Mouse (Mus musculus) adrenal gland, postnatal 36 days (tissue): ENCODE measurements at regions not wholly inside any gene's neighbourhood (a gene's known extent, or its start where the extent isn't known, plus 50 kb on each side); places are given as distances from the start of the nearest gene placed in this dataset.

ENCODE experiments used
- DNase-seq, 2 experiments: peaks; one replicate each; pipeline ENCODE4 v3.0.0; 2021; ENCODE audit warnings: mixed read lengths in 1 of 2

GRCm38 (mm10) chr17:62546286-62546685 lies 334.8 kb downstream of the Efna5 start:
- DNase-seq, result no peak

- no peak for DNase-seq
Observed at GRCm38 (mm10) chr17:62545330-62545729, 335.8 kb downstream of the Efna5 start.

GRCm38 (mm10) chr17:62543056-62543975 lies 337.8 kb downstream of the Efna5 start:
- no peak for DNase-seq

GRCm38 (mm10) chr17:62529911-62530310 lies 351.2 kb downstream of the Efna5 start:
- no peak for DNase-seq

GRCm38 (mm10) chr17:62527556-62527955 lies 353.6 kb downstream of the Efna5 start:
- no peak for DNase-seq

GRCm38 (mm10) chr17:62513635-62514034 lies 367.5 kb downstream of the Efna5 start:
- DNase-seq, result no peak

- DNase-seq, result no peak
Observed at GRCm38 (mm10) chr17:62510184-62510583, 370.9 kb downstream of the Efna5 start.

GRCm38 (mm10) chr17:62507766-62508485 lies 373.2 kb downstream of the Efna5 start:
- no peak for DNase-seq

GRCm38 (mm10) chr17:62504691-62505090 lies 376.4 kb downstream of the Efna5 start:
- DNase-seq, result peak; percentile 21 to 32

GRCm38 (mm10) chr17:62470739-62471138 lies 410.4 kb downstream of the Efna5 start:
- no peak for DNase-seq

- DNase-seq, result no peak
Observed at GRCm38 (mm10) chr17:62469367-62469766, 411.8 kb downstream of the Efna5 start.

- DNase-seq, result no peak
Observed at GRCm38 (mm10) chr17:62468859-62469258, 412.3 kb downstream of the Efna5 start.

- DNase-seq, result no peak
Observed at GRCm38 (mm10) chr17:62467072-62467471, 414.0 kb downstream of the Efna5 start.

GRCm38 (mm10) chr17:62464994-62465393 lies 416.1 kb downstream of the Efna5 start:
- no peak for DNase-seq

- no peak for DNase-seq
Observed at GRCm38 (mm10) chr17:62464228-62464627, 416.9 kb downstream of the Efna5 start.

- no peak for DNase-seq
Observed at GRCm38 (mm10) chr17:62461304-62462245, 419.5 kb downstream of the Efna5 start.

GRCm38 (mm10) chr17:62458964-62459363 lies 422.2 kb downstream of the Efna5 start:
- DNase-seq, result peak; percentile 77 to 82

- no peak for DNase-seq
Observed at GRCm38 (mm10) chr17:62438045-62438444, 443.1 kb downstream of the Efna5 start.

GRCm38 (mm10) chr17:62436044-62436443 lies 445.1 kb downstream of the Efna5 start:
- no peak for DNase-seq

GRCm38 (mm10) chr17:62423476-62424385 lies 457.4 kb downstream of the Efna5 start:
- DNase-seq, result peak; percentile 72

GRCm38 (mm10) chr17:62417584-62417983 lies 463.5 kb downstream of the Efna5 start:
- DNase-seq, result no peak
